Mouse (Mus musculus) MEL (cell line): Measurements from ENCODE around the gene Dlec1. TPM values are rescaled to one million over a fixed set of nuclear protein-coding genes. Genes with fewer than 3 reads are reported as not detected.

Source experiments
- DNase-seq: peaks from one replicate; pipeline ENCODE4 v3.0.0; 2011; ENCODE audit warnings: low read depth, low spot score
- H3K27ac ChIP-seq: 2 replicates; pipeline ENCODE4 v1.5.1; 2012; ENCODE audit warnings: low read depth, mild to moderate bottlenecking, control low read depth, low read length, moderate library complexity; ENCODE audit not compliant: control insufficient read depth
- H3K27me3 ChIP-seq, 2 experiments: fragments of 150-350 bp in 1 of 2; sonication (generic) in 1 of 2; 2 replicates each; pipeline ENCODE4 v1.6.1; 2012; ENCODE audit warnings: low read length in 2 of 2, mild to moderate bottlenecking in 2 of 2, improper control_type of control experiment in 1 of 2, moderate library complexity in 1 of 2; ENCODE audit not compliant: insufficient read depth in 2 of 2, control insufficient read depth in 1 of 2
- H3K36me3 ChIP-seq, 2 experiments: 2 replicates each; pipeline ENCODE4 v1.6.1; 2012 to 2014; ENCODE audit warnings: low read length in 2 of 2, improper control_type of control experiment in 1 of 2, inconsistent platforms in 1 of 2, mild to moderate bottlenecking in 1 of 2; ENCODE audit not compliant: insufficient read depth in 2 of 2, control insufficient read depth in 1 of 2
- H3K4me1 ChIP-seq, 2 experiments: fragments of 150-350 bp in 1 of 2; sonication (generic) in 1 of 2; 2 replicates each; pipeline ENCODE4 v1.6.1; 2012; ENCODE audit warnings: low read length in 2 of 2, improper control_type of control experiment in 1 of 2, mild to moderate bottlenecking in 1 of 2; ENCODE audit not compliant: insufficient read depth in 2 of 2, control insufficient read depth in 1 of 2
- H3K4me3 ChIP-seq, 2 experiments: fragments of 150-350 bp in 1 of 2; sonication (generic) in 1 of 2; 2 replicates each; pipeline ENCODE4 v1.5.1; 2012; ENCODE audit warnings: low read depth in 2 of 2, low read length in 2 of 2, mild to moderate bottlenecking in 2 of 2, moderate library complexity in 2 of 2, control low read depth in 1 of 2, improper control_type of control experiment in 1 of 2; ENCODE audit not compliant: control insufficient read depth in 1 of 2, insufficient read depth in 1 of 2
- H3K79me2 ChIP-seq: 2 replicates; pipeline ENCODE4 v1.6.1; 2012; ENCODE audit warnings: mild to moderate bottlenecking, low read length, moderate library complexity; ENCODE audit not compliant: control insufficient read depth, poor library complexity, insufficient read depth
- H3K9ac ChIP-seq: 2 replicates; pipeline ENCODE4 v1.6.1; 2012; ENCODE audit warnings: low read depth, mild to moderate bottlenecking, control low read depth, low read length, moderate library complexity; ENCODE audit not compliant: control insufficient read depth, poor library complexity, severe bottlenecking
- H3K9me3 ChIP-seq: fragments of 150-350 bp; sonication (generic); replicated peaks from 2 replicates; pipeline ENCODE4 v1.6.1; 2012; ENCODE audit warnings: mild to moderate bottlenecking, low read length, improper control_type of control experiment, moderate library complexity; ENCODE audit not compliant: insufficient read depth
- CHD2 ChIP-seq: IDR thresholded peaks from 2 replicates; pipeline ENCODE4 v1.6.1; 2011; ENCODE audit warnings: low read length, improper control_type of control experiment
- CTCF ChIP-seq, 3 experiments: IDR thresholded peaks in 2 of 3; conservative IDR thresholded peaks in 1 of 3; 2 replicates each; pipeline ENCODE4 v1.5.1; 2011 to 2012; ENCODE audit warnings: low read length in 3 of 3, low read depth in 2 of 3, mild to moderate bottlenecking in 2 of 3, improper control_type of control experiment in 1 of 3, inconsistent platforms in 1 of 3, mixed read lengths in 1 of 3, moderate library complexity in 1 of 3; ENCODE audit not compliant: control insufficient read depth in 1 of 3, insufficient read depth in 1 of 3, poor library complexity in 1 of 3, severe bottlenecking in 1 of 3
- JUND ChIP-seq: IDR thresholded peaks from 2 replicates; pipeline ENCODE4 v1.6.1; 2011; ENCODE audit warnings: low read depth, mild to moderate bottlenecking, improper control_type of control experiment, low read length
- MAFK ChIP-seq: IDR thresholded peaks from 2 replicates; pipeline ENCODE4 v1.6.1; 2011; ENCODE audit warnings: low read depth, mild to moderate bottlenecking, low read length, improper control_type of control experiment, borderline replicate concordance
- MXI1 ChIP-seq: IDR thresholded peaks from 2 replicates; pipeline ENCODE4 v1.6.1; 2011; ENCODE audit warnings: mild to moderate bottlenecking, low read depth, low read length, improper control_type of control experiment
- MYB ChIP-seq: IDR thresholded peaks from 2 replicates; pipeline ENCODE4 v1.6.1; 2011; ENCODE audit warnings: mild to moderate bottlenecking, low read depth, low read length, improper control_type of control experiment
- NELFE ChIP-seq: IDR thresholded peaks from 2 replicates; pipeline ENCODE4 v1.6.1; 2011; ENCODE audit warnings: low read depth, low read length, improper control_type of control experiment
- RAD21 ChIP-seq: IDR thresholded peaks from 2 replicates; pipeline ENCODE4 v1.6.1; 2011; ENCODE audit warnings: mild to moderate bottlenecking, low read depth, low read length, improper control_type of control experiment
- RCOR1 ChIP-seq: IDR thresholded peaks from 2 replicates; pipeline ENCODE4 v1.6.1; 2012; ENCODE audit warnings: low read depth, mild to moderate bottlenecking, inconsistent platforms, low read length, improper control_type of control experiment
- SMC3 ChIP-seq: IDR thresholded peaks from 2 replicates; pipeline ENCODE4 v1.6.1; 2011; ENCODE audit warnings: low read depth, low read length, improper control_type of control experiment
- ZC3H11A ChIP-seq: IDR thresholded peaks from 2 replicates; pipeline ENCODE4 v1.6.1; 2012; ENCODE audit warnings: low read depth, mild to moderate bottlenecking, inconsistent platforms, low read length, improper control_type of control experiment
- ZKSCAN1 ChIP-seq: IDR thresholded peaks from 2 replicates; pipeline ENCODE4 v1.6.1; 2012; ENCODE audit warnings: low read depth, mild to moderate bottlenecking, inconsistent platforms, low read length, improper control_type of control experiment, moderate library complexity
- ZNF384 ChIP-seq: IDR thresholded peaks from 2 replicates; pipeline ENCODE4 v1.6.1; 2012; ENCODE audit warnings: low read depth, mild to moderate bottlenecking, inconsistent platforms, low read length, improper control_type of control experiment
- polyA plus RNA-seq, 2 experiments: library from polyadenylated mRNA; stranded (reverse) in 1 of 2; unstranded in 1 of 2; fragments of >175 nt in 1 of 2; fragments of >200 nt in 1 of 2; gene quantifications; 2 replicates each; pipeline versions ENCODE4 v1.2.1 to v1.2.4; 2012; ENCODE audit warnings: low replicate concordance in 2 of 2, low read depth in 1 of 2; ENCODE audit not compliant: insufficient read length in 2 of 2, insufficient read depth in 1 of 2, missing spikeins in 1 of 2
- total RNA-seq: library from RNA; depleted of rRNA; stranded (reverse); fragments of 300-350 nt; gene quantifications from 2 replicates; pipeline ENCODE4 v1.2.3, GENCODE M21; 2012; rRNA removed

The Dlec1 gene
- total and polyA plus RNA-seq, 3 experiments, result 0.22 TPM; not detected in 2

DNA sequence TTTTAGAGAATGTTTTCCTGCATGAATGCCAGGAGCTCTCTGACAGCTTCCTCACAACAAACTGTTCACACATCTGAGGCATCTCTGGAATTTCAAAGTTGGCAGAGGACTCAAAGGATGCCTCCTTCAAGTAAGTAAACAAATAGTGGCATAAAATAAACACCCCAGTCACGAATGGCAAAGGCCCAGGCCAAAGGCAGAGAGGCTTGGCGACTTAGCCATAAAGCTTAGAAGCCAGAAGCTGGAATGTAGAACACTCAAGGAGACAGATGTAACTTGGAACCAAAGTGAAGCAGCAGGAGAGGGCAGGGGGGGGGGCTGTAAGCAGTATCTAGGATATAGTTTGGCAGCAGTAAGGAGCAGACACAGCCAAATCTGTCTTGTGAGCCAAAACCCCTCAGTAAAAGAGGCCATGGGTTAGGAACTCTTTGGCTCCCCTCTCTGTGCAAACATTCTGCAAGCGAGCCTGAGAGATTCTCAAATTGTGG, 79.0 kb downstream of the Dlec1 start:
- TF ChIP-seq MAFK (no peak), RCOR1 (no peak), SMC3 (no peak), MXI1 (no peak), ZKSCAN1 (no peak), RAD21 (no peak), CTCF (IDR thresholded peaks at IDR 0.05 in 2 of 3, conservative IDR thresholded peaks at IDR 0.05 in 1 of 3; ENCODE audit: control insufficient read depth in 1 of 3, insufficient read depth in 1 of 3, low read depth in 2 of 3, low read length in 3 of 3, poor library complexity in 1 of 3, severe bottlenecking in 1 of 3) (no peak)
- H3K27me3 ChIP-seq, result 0 out of 4 replicates have a peak, but pooled peaks cover 0 to 1% of the 10 kb centered on the region in 2 experiments
- no peak overlapping the region for H3K4me3 ChIP-seq
- no peaks in the 10 kb centered on the region for H3K9me3 ChIP-seq
- H3K4me1 ChIP-seq, result peaks cover 0 to 11% of the 10 kb centered on the region in 2 experiments; a peak in 2 of 4 replicates
- no peaks in the 10 kb centered on the region for H3K36me3 ChIP-seq
- no peak overlapping the region for H3K9ac ChIP-seq
- DNase-seq, result no peak
- no peak overlapping the region for H3K27ac ChIP-seq
- H3K79me2 ChIP-seq, result no peaks in the 10 kb centered on the region

- Histone ChIP-seq H3K9ac (no peak overlapping the region), H3K79me2 (no peaks in the 10 kb centered on the region), H3K36me3 (no peaks in the 10 kb centered on the region), H3K4me3 (no peak overlapping the region), H3K4me1 (no peaks in the 10 kb centered on the region), H3K9me3 (no peaks in the 10 kb centered on the region), H3K27ac (no peak overlapping the region), H3K27me3 (no peaks in the 10 kb centered on the region)
- TF ChIP-seq ZNF384 (no peak), JUND (no peak), NELFE (no peak), CTCF (IDR thresholded peaks at IDR 0.05 in 2 of 3, conservative IDR thresholded peaks at IDR 0.05 in 1 of 3; ENCODE audit: control insufficient read depth in 1 of 3, insufficient read depth in 1 of 3, low read depth in 2 of 3, low read length in 3 of 3, poor library complexity in 1 of 3, severe bottlenecking in 1 of 3) (peak; percentile 77 to 89 (median 80)), MAFK (no peak), RAD21 (peak; percentile 47), MYB (no peak), CHD2 (no peak), SMC3 (peak; percentile 54), ZC3H11A (peak; percentile 27; the same call in 1 of the 2 replicates)
- peak; percentile 40 for DNase-seq
Observed at GRCm38 (mm10) chr9:119192202-119192990, 90.1 kb downstream of the Dlec1 start.

Other genes with a start within 250 kb of the Dlec1 start
- gene Ctdspl, start 176.0 kb upstream of the Dlec1 start, total RNA-seq, result 15.3 and 15.9 TPM in 2 replicates
- gene Ctdspl, start 176.0 kb upstream of the Dlec1 start, polyA plus RNA-seq, result 10 to 100 TPM in 1 of 2 experiments, not detected in 1; 20.7 TPM
- gene Vill, start 49.7 kb upstream of the Dlec1 start, total RNA-seq, result 76.2 and 83.3 TPM in 2 replicates
- gene Vill, start 49.7 kb upstream of the Dlec1 start, polyA plus RNA-seq, result 100 to 1,000 TPM in 1 of 2 experiments, 10 to 100 TPM in 1; 90.9 to 197 TPM
- gene Plcd1, start 9.0 kb upstream of the Dlec1 start, total RNA-seq, result not detected in 2 replicates
- under 1 TPM in 1 of 2 experiments, not detected in 1; 0.36 TPM for gene Plcd1, start 9.0 kb upstream of the Dlec1 start, polyA plus RNA-seq
- 1.3 and 1.4 TPM in 2 replicates for gene Acaa1b, start 54.6 kb downstream of the Dlec1 start, total RNA-seq
- gene Acaa1b, start 54.6 kb downstream of the Dlec1 start, polyA plus RNA-seq, result 1 to 10 TPM in 1 of 2 experiments, not detected in 1; 1.9 TPM
- not detected in 2 replicates for gene Gm47289, start 56.7 kb downstream of the Dlec1 start, total RNA-seq
- not detected for gene Gm47289, start 56.7 kb downstream of the Dlec1 start, polyA plus RNA-seq
- gene Slc22a13, start 106.6 kb downstream of the Dlec1 start, total RNA-seq, result not detected in 2 replicates
- under 1 TPM in 1 of 2 experiments, not detected in 1; 0.04 TPM for gene Slc22a13, start 106.6 kb downstream of the Dlec1 start, polyA plus RNA-seq
- 25.6 and 27.8 TPM in 2 replicates for gene Oxsr1, start 219.9 kb downstream of the Dlec1 start, total RNA-seq
- gene Oxsr1, start 219.9 kb downstream of the Dlec1 start, polyA plus RNA-seq, result 100 to 1,000 TPM in 1 of 2 experiments, 10 to 100 TPM in 1; 37.6 to 304 TPM
- gene Acaa1a, start 237.2 kb downstream of the Dlec1 start, total RNA-seq, result 19.5 and 23.1 TPM in 2 replicates
- gene Acaa1a, start 237.2 kb downstream of the Dlec1 start, polyA plus RNA-seq, result 10 to 100 TPM in 1 of 2 experiments, not detected in 1; 22.1 TPM
- gene Myd88, start 238.9 kb downstream of the Dlec1 start, total RNA-seq, result 17.8 and 20.7 TPM in 2 replicates
- 10 to 100 TPM in 1 of 2 experiments, not detected in 1; 39.7 TPM for gene Myd88, start 238.9 kb downstream of the Dlec1 start, polyA plus RNA-seq